Comparison of ENCODE assay signal across 14 mouse cellular contexts in the genomic region with DNA sequence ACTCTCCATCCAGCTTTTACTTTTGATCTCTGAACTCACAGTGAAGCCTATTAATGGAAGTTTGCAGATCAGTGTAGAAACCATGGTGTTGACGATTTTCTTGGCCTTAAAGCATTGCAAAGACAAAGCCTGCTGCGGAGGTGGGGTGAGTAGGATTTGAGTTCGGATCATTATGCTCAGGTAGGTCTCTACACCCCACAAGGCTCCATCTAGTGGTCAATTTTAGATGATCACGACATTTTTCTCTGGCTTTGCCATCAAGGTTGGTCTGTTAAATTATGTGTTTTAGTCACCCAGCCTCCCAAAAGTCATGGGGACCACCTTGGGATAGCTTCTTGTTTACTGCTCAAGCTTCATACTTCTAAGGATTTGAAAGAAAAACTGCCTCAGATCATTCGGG.
DNase-seq lines count a peak whose midpoint lies in the region; ATAC-seq and TF ChIP-seq lines count a peak whose summit lies in the region.
"Had no signal": no experiment of that assay in that cellular context is flagged by ENCODE, and none has a peak within 500 bp of the region (broad histone marks: within the 10 kb centered on the region; RNA-seq: fewer than 3 reads in every experiment).

No protein-coding gene starts in this region.

- H3K27ac ChIP-seq in hindbrain, postnatal 0 days, result no peak overlapping the region
- no peak overlapping the region for H3K27ac ChIP-seq in hindbrain, embryonic 10.5 days
- no peak overlapping the region for H3K27ac ChIP-seq in midbrain, postnatal 0 days (ENCODE audit: low read depth, low read length)
- H3K27ac ChIP-seq in midbrain, embryonic 15.5 days, result no peak overlapping the region
- H3K27ac ChIP-seq: embryonic facial prominence, embryonic 15.5 days; hindbrain, embryonic 14.5 days had no signal

- H3K4me3 ChIP-seq in hindbrain, postnatal 0 days (ENCODE audit: low read length), result no peak overlapping the region
- no peak overlapping the region for H3K4me3 ChIP-seq in hindbrain, embryonic 10.5 days
- H3K4me3 ChIP-seq in midbrain, postnatal 0 days (ENCODE audit: low read depth, low read length), result no peak overlapping the region
- H3K4me3 ChIP-seq in midbrain, embryonic 15.5 days, result no peak overlapping the region
- H3K4me3 ChIP-seq: embryonic facial prominence, embryonic 15.5 days; heart, embryonic 12.5 days had no signal

- no peaks in the 10 kb centered on the region for H3K27me3 ChIP-seq in hindbrain, postnatal 0 days (ENCODE audit: insufficient read depth, low read length)
- H3K27me3 ChIP-seq in hindbrain, embryonic 10.5 days (ENCODE audit: insufficient read depth, poor library complexity, severe bottlenecking), result no peaks in the 10 kb centered on the region
- H3K27me3 ChIP-seq in midbrain, postnatal 0 days (ENCODE audit: insufficient read depth, low read length), result no peaks in the 10 kb centered on the region
- no peaks in the 10 kb centered on the region for H3K27me3 ChIP-seq in midbrain, embryonic 15.5 days (replicated peaks)

- ATAC-seq in hindbrain, postnatal 0 days, result no peak
- no peak for ATAC-seq in midbrain, postnatal 0 days (ENCODE audit: low FRiP score)
- ATAC-seq in midbrain, embryonic 15.5 days (replicated peaks), result no peak
- no peak for ATAC-seq in activated CD4-positive, CD25-positive, alpha-beta regulatory T cell, adult 4 months

- H3K36me3 ChIP-seq in hindbrain, postnatal 0 days (ENCODE audit: insufficient read depth, low read length), result no peaks in the 10 kb centered on the region
- H3K36me3 ChIP-seq in hindbrain, embryonic 10.5 days, result no peaks in the 10 kb centered on the region
- no peaks in the 10 kb centered on the region for H3K36me3 ChIP-seq in midbrain, postnatal 0 days (ENCODE audit: insufficient read depth, low read length)
- H3K36me3 ChIP-seq in midbrain, embryonic 15.5 days (replicated peaks), result no peaks in the 10 kb centered on the region
- H3K36me3 ChIP-seq: embryonic facial prominence, embryonic 15.5 days; heart, embryonic 12.5 days had no signal

- H3K9me3 ChIP-seq in hindbrain, postnatal 0 days (ENCODE audit: low read length), result no peaks in the 10 kb centered on the region
- no peaks in the 10 kb centered on the region for H3K9me3 ChIP-seq in hindbrain, embryonic 10.5 days
- H3K9me3 ChIP-seq in midbrain, postnatal 0 days (ENCODE audit: low read length), result no peaks in the 10 kb centered on the region
- no peaks in the 10 kb centered on the region for H3K9me3 ChIP-seq in midbrain, embryonic 15.5 days
- H3K9me3 ChIP-seq: embryonic facial prominence, embryonic 15.5 days; heart, embryonic 12.5 days had no signal

- no peaks in the 10 kb centered on the region for H3K4me1 ChIP-seq in hindbrain, postnatal 0 days (ENCODE audit: insufficient read depth, low read length)
- no peaks in the 10 kb centered on the region for H3K4me1 ChIP-seq in hindbrain, embryonic 10.5 days (replicated peaks)
- no peaks in the 10 kb centered on the region for H3K4me1 ChIP-seq in midbrain, postnatal 0 days (ENCODE audit: insufficient read depth, low read length)
- H3K4me1 ChIP-seq in midbrain, embryonic 15.5 days, result no peaks in the 10 kb centered on the region
- H3K4me1 ChIP-seq: embryonic facial prominence, embryonic 15.5 days; heart, embryonic 12.5 days had no signal

- TF ChIP-seq CTCF in hindbrain, postnatal 0 days (IDR thresholded peaks at IDR 0.05; ENCODE audit: low read depth), result peak; percentile 28
- TF ChIP-seq CTCF in midbrain, postnatal 0 days (IDR thresholded peaks at IDR 0.05), result peak; percentile 36

- no peak overlapping the region for H3K4me2 ChIP-seq in hindbrain, postnatal 0 days (ENCODE audit: low read depth, low read length)
- H3K4me2 ChIP-seq in midbrain, postnatal 0 days (ENCODE audit: low read depth, low read length, poor library complexity, severe bottlenecking), result no peak overlapping the region
- H3K4me2 ChIP-seq in midbrain, embryonic 15.5 days, result no peak overlapping the region
- H3K4me2 ChIP-seq: embryonic facial prominence, embryonic 15.5 days; heart, embryonic 12.5 days; hindbrain, embryonic 14.5 days had no signal

- 50% methylated on average over 5 of the region's 5 CpGs for WGBS in hindbrain, postnatal 0 days
- WGBS in hindbrain, embryonic 10.5 days, result 56% methylated on average over 5 of the region's 5 CpGs
- 59% methylated on average over 5 of the region's 5 CpGs for WGBS in midbrain, postnatal 0 days
- WGBS in midbrain, embryonic 15.5 days, result 56% methylated on average over 5 of the region's 5 CpGs

- DNase-seq in hindbrain, postnatal 0 days (ENCODE audit: low spot score), result no peak
- DNase-seq in hindbrain, embryonic 10.5 days (ENCODE audit: low spot score), result no peak
- DNase-seq in midbrain, postnatal 0 days (ENCODE audit: low spot score), result no peak
- DNase-seq in R1 (ENCODE audit: low read depth, low spot score), result peak; percentile 23
- DNase-seq in retina, postnatal 1 day, result peak; percentile 6
- DNase-seq in gastrocnemius, postnatal 25 days, result no peak
- DNase-seq: cerebellum, adult 9-11 months; left cerebral cortex, postnatal 4 days; spleen, adult 18-20 months had no signal

- no peak overlapping the region for H3K9ac ChIP-seq in hindbrain, postnatal 0 days (replicated peaks; ENCODE audit: low read length)
- no peak overlapping the region for H3K9ac ChIP-seq in midbrain, postnatal 0 days (replicated peaks; ENCODE audit: low read length, poor library complexity, severe bottlenecking)
- no peak overlapping the region for H3K9ac ChIP-seq in midbrain, embryonic 15.5 days
- H3K9ac ChIP-seq: embryonic facial prominence, embryonic 15.5 days; heart, embryonic 12.5 days; hindbrain, embryonic 14.5 days had no signal

Comparison
In these comparisons a context has a peak if more than half of its experiments do, and no peak if none do; other contexts are left out.
1. DNase-seq: peak in R1 (single experiment) and retina, postnatal 1 day (single experiment); none in hindbrain, postnatal 0 days (single experiment), hindbrain, embryonic 10.5 days (single experiment), midbrain, postnatal 0 days (single experiment) and gastrocnemius, postnatal 25 days (single experiment).